Mouse (Mus musculus) yolk sac, embryonic 10.5 days (tissue): Measurements from ENCODE around the gene Dock3.

Source experiments
- DNase-seq: peaks from one replicate; pipeline ENCODE4 v3.0.0-alpha.2; 2017; ENCODE audit warnings: low spot score

Dock3 gene

GRCm38 (mm10) chr9:107231539-107232139 lies at the start of gene Dock3:
Gene Dock3, minus strand, starts transcription at chr9:107231909.
- DNase-seq = peak; percentile 42

- DNase-seq = no peak
These were observed 48.8 kb upstream of the Dock3 start for GRCm38 (mm10) chr9:107280322-107281027.

- peak; percentile 21 for DNase-seq
These were observed 47.9 kb upstream of the Dock3 start for GRCm38 (mm10) chr9:107279378-107280321.

GRCm38 (mm10) chr9:107278527-107279377 lies 47.0 kb upstream of the Dock3 start:
- DNase-seq = no peak

- no peak for DNase-seq
These were observed 46.4 kb upstream of the Dock3 start for GRCm38 (mm10) chr9:107278126-107278525.

- DNase-seq = no peak
These were observed 45.9 kb upstream of the Dock3 start for GRCm38 (mm10) chr9:107277603-107278002.

- no peak for DNase-seq
These were observed 44.0 kb upstream of the Dock3 start for GRCm38 (mm10) chr9:107275710-107276109.

GRCm38 (mm10) chr9:107274751-107275150 lies 43.0 kb upstream of the Dock3 start:
- no peak for DNase-seq

GRCm38 (mm10) chr9:107273184-107273583 lies 41.5 kb upstream of the Dock3 start:
- no peak for DNase-seq

- DNase-seq = no peak
These were observed 40.6 kb upstream of the Dock3 start for GRCm38 (mm10) chr9:107272284-107272683.

GRCm38 (mm10) chr9:107271177-107271938 lies 39.6 kb upstream of the Dock3 start:
- DNase-seq = no peak

GRCm38 (mm10) chr9:107269772-107270171 lies 38.1 kb upstream of the Dock3 start:
- no peak for DNase-seq

GRCm38 (mm10) chr9:107267721-107268402 lies 36.2 kb upstream of the Dock3 start:
- DNase-seq = no peak

GRCm38 (mm10) chr9:107267028-107267427 lies 35.3 kb upstream of the Dock3 start:
- no peak for DNase-seq

- no peak for DNase-seq
These were observed 33.0 kb upstream of the Dock3 start for GRCm38 (mm10) chr9:107264731-107265130.

- no peak for DNase-seq
These were observed 32.2 kb upstream of the Dock3 start for GRCm38 (mm10) chr9:107263912-107264311.

- DNase-seq = no peak
These were observed 30.7 kb upstream of the Dock3 start for GRCm38 (mm10) chr9:107262375-107262774.

GRCm38 (mm10) chr9:107261792-107262191 lies 30.1 kb upstream of the Dock3 start:
- DNase-seq = no peak

GRCm38 (mm10) chr9:107260836-107261235 lies 29.1 kb upstream of the Dock3 start:
- no peak for DNase-seq

- no peak for DNase-seq
These were observed 28.7 kb upstream of the Dock3 start for GRCm38 (mm10) chr9:107260429-107260828.
